Mouse (Mus musculus) ES-E14 (cell line): ENCODE measurements around the gene Mad1l1. TPM values are rescaled to one million over a fixed set of nuclear protein-coding genes. Genes with fewer than 3 reads are reported as not detected.

Experiments
- DNase-seq: peaks from one replicate; pipeline ENCODE4 v3.0.0-alpha.2; 2013; ENCODE audit warnings: low read depth, low spot score
- H3K27ac ChIP-seq: 2 replicates; pipeline ENCODE4 v1.5.1; 2012; ENCODE audit warnings: low read depth, mild to moderate bottlenecking, low read length, moderate library complexity, mixed read lengths; ENCODE audit not compliant: poor library complexity, insufficient read depth, severe bottlenecking
- H3K36me3 ChIP-seq: 2 replicates; pipeline ENCODE4 v1.6.1; 2012; ENCODE audit warnings: mild to moderate bottlenecking, low read length, moderate library complexity, mixed read lengths; ENCODE audit not compliant: control insufficient read depth, poor library complexity, insufficient read depth, severe bottlenecking
- H3K4me1 ChIP-seq, 2 experiments: fragments of 150-350 bp in 1 of 2; sonication (generic) in 1 of 2; 2 replicates each; pipeline ENCODE4 v1.6.1; 2012; ENCODE audit warnings: low read length in 2 of 2, mild to moderate bottlenecking in 1 of 2, mixed read lengths in 1 of 2; ENCODE audit not compliant: control insufficient read depth in 2 of 2, insufficient read depth in 2 of 2, poor library complexity in 1 of 2
- H3K4me3 ChIP-seq, 2 experiments: fragments of 150-350 bp in 1 of 2; sonication (generic) in 1 of 2; 2 replicates each; pipeline ENCODE4 v1.5.1; 2012; ENCODE audit warnings: low read length in 2 of 2, low read depth in 1 of 2, mild to moderate bottlenecking in 1 of 2, mixed read lengths in 1 of 2; ENCODE audit not compliant: insufficient read depth in 1 of 2, poor library complexity in 1 of 2, severe bottlenecking in 1 of 2
- H3K9ac ChIP-seq: 2 replicates; pipeline ENCODE4 v1.6.1; 2012; ENCODE audit warnings: low read depth, mild to moderate bottlenecking, low read length, mixed read lengths; ENCODE audit not compliant: poor library complexity, insufficient read depth, severe bottlenecking
- H3K9me3 ChIP-seq: fragments of 150-350 bp; sonication (generic); 2 replicates; pipeline ENCODE4 v1.6.1; 2012; ENCODE audit warnings: low read depth, mild to moderate bottlenecking, low read length; ENCODE audit not compliant: control insufficient read depth, insufficient read depth
- CHD2 ChIP-seq: IDR thresholded peaks from 2 replicates; pipeline ENCODE4 v1.6.1; 2014; ENCODE audit warnings: mild to moderate bottlenecking, low read depth, low read length, inconsistent platforms
- HCFC1 ChIP-seq: IDR thresholded peaks from 2 replicates; pipeline ENCODE4 v1.6.1; 2012; ENCODE audit warnings: low read length, inconsistent platforms, borderline replicate concordance; ENCODE audit not compliant: insufficient read depth
- MAFK ChIP-seq: IDR thresholded peaks from 2 replicates; pipeline ENCODE4 v1.6.1; 2014; ENCODE audit warnings: mild to moderate bottlenecking, low read depth, low read length, inconsistent platforms; ENCODE audit not compliant: insufficient read depth
- ZC3H11A ChIP-seq: IDR thresholded peaks from 2 replicates; pipeline ENCODE4 v1.6.1; 2012; ENCODE audit warnings: low read depth, mild to moderate bottlenecking, inconsistent platforms, low read length, borderline replicate concordance
- ZNF384 ChIP-seq: IDR thresholded peaks from 2 replicates; pipeline ENCODE4 v1.6.1; 2012; ENCODE audit warnings: low read depth, low read length, inconsistent platforms
- in situ Hi-C, 2 experiments: fragments of 600-800 bp; cut with MboI; formaldehyde crosslinking; loops; one replicate each; pipeline ENCODE4 v1.15.1; 2025; ENCODE audit warnings: low sequenced_read_pairs in 2 of 2, inconsistent platforms in 1 of 2; ENCODE audit not compliant: unreplicated experiment in 2 of 2
- total RNA-seq: library from RNA; depleted of rRNA; stranded (reverse); fragments of 300-350 nt; gene quantifications from 2 replicates; pipeline ENCODE4 v1.2.3, GENCODE M21; 2012

Gene Mad1l1
- total RNA-seq, 1 experiment, result 47.2 TPM

GRCm38 (mm10) chr5:140123640-140124366 is 197.5 kb downstream of the Mad1l1 start:
- DNase-seq, result peak; percentile 16
- no peaks in the 10 kb centered on the region for H3K36me3 ChIP-seq
- peak overlapping the region; percentile 20 to 35; a peak in 3 of 4 replicates for H3K4me3 ChIP-seq
- peak; percentile 35; the same call in 1 of the 2 replicates for TF ChIP-seq CHD2
- TF ChIP-seq HCFC1, result no peak
- H3K9ac ChIP-seq, result peak overlapping the region; percentile 16; the same call in 1 of the 2 replicates
- peak overlapping the region; percentile 96 for H3K27ac ChIP-seq
- in situ Hi-C loops, result no loop called here
- peaks cover 2 to 45% of the 10 kb centered on the region in 2 experiments; a peak in 3 of 4 replicates for H3K4me1 ChIP-seq
- no peaks in the 10 kb centered on the region for H3K9me3 ChIP-seq

- DNase-seq, result peak; percentile 41
- Histone ChIP-seq H3K36me3 (peaks cover 2% of the 10 kb centered on the region; the same call in 1 of the 2 replicates), H3K4me1 (peaks cover 2 to 43% of the 10 kb centered on the region in 2 experiments; a peak in 3 of 4 replicates), H3K4me3 (peak overlapping the region; percentile 3 to 20; a peak in 3 of 4 replicates), H3K9me3 (no peaks in the 10 kb centered on the region), H3K9ac (peak overlapping the region; percentile 16; the same call in 1 of the 2 replicates), H3K27ac (peak overlapping the region; percentile 96)
- in situ Hi-C loops, result no loop called here
- no peak for TF ChIP-seq ZNF384
- no peak for TF ChIP-seq HCFC1
Observed at GRCm38 (mm10) chr5:140123194-140123593, 198.2 kb downstream of the Mad1l1 start.

- H3K36me3 ChIP-seq, result peaks cover 2% of the 10 kb centered on the region; the same call in 1 of the 2 replicates
- in situ Hi-C loops, result no loop called here
Observed at GRCm38 (mm10) chr5:140121966-140122365, 199.4 kb downstream of the Mad1l1 start.

GRCm38 (mm10) chr5:140118921-140119320 is 202.4 kb downstream of the Mad1l1 start:
- Histone ChIP-seq H3K4me1 (peaks cover 2 to 35% of the 10 kb centered on the region in 2 experiments; a peak in 3 of 4 replicates), H3K9me3 (no peaks in the 10 kb centered on the region), H3K36me3 (peaks cover 13% of the 10 kb centered on the region), H3K4me3 (no peak overlapping the region), H3K27ac (no peak overlapping the region), H3K9ac (no peak overlapping the region)
- in situ Hi-C loops, result no loop called here
- no peak for TF ChIP-seq HCFC1
- no peak for TF ChIP-seq CHD2
- no peak for TF ChIP-seq ZC3H11A
- no peak for TF ChIP-seq MAFK
- no peak for TF ChIP-seq ZNF384
- no peak for DNase-seq

More at GRCm38 (mm10) chr5:140121966-140122365, 199.4 kb downstream of the Mad1l1 start:
- H3K27ac ChIP-seq, result peak overlapping the region; percentile 96
- no peak for DNase-seq
- TF ChIP-seq ZNF384, result no peak
- H3K4me1 ChIP-seq, result peaks cover 2 to 43% of the 10 kb centered on the region in 2 experiments; a peak in 3 of 4 replicates
- H3K9me3 ChIP-seq, result no peaks in the 10 kb centered on the region
- H3K9ac ChIP-seq, result no peak overlapping the region
- no peak overlapping the region for H3K4me3 ChIP-seq

- no peak for TF ChIP-seq HCFC1
- TF ChIP-seq ZC3H11A, result no peak
- TF ChIP-seq ZNF384, result no peak
- TF ChIP-seq MAFK, result no peak
- TF ChIP-seq CHD2, result no peak
- peaks cover 16% of the 10 kb centered on the region for H3K36me3 ChIP-seq
- in situ Hi-C loops, result no loop called here
Observed at GRCm38 (mm10) chr5:140117968-140118367, 203.4 kb downstream of the Mad1l1 start.

More at GRCm38 (mm10) chr5:140117968-140118367, 203.4 kb downstream of the Mad1l1 start:
- no peak for DNase-seq
- Histone ChIP-seq H3K9me3 (no peaks in the 10 kb centered on the region), H3K4me3 (no peak overlapping the region), H3K4me1 (peaks cover 0 to 28% of the 10 kb centered on the region in 2 experiments; a peak in 2 of 4 replicates), H3K27ac (no peak overlapping the region), H3K9ac (no peak overlapping the region)
